Mouse (Mus musculus): ENCODE results near the gene Gamt.
A peak's percentile ranks its signal among the peaks of the same experiment; 100 is the strongest.

Gamt gene

DNA sequence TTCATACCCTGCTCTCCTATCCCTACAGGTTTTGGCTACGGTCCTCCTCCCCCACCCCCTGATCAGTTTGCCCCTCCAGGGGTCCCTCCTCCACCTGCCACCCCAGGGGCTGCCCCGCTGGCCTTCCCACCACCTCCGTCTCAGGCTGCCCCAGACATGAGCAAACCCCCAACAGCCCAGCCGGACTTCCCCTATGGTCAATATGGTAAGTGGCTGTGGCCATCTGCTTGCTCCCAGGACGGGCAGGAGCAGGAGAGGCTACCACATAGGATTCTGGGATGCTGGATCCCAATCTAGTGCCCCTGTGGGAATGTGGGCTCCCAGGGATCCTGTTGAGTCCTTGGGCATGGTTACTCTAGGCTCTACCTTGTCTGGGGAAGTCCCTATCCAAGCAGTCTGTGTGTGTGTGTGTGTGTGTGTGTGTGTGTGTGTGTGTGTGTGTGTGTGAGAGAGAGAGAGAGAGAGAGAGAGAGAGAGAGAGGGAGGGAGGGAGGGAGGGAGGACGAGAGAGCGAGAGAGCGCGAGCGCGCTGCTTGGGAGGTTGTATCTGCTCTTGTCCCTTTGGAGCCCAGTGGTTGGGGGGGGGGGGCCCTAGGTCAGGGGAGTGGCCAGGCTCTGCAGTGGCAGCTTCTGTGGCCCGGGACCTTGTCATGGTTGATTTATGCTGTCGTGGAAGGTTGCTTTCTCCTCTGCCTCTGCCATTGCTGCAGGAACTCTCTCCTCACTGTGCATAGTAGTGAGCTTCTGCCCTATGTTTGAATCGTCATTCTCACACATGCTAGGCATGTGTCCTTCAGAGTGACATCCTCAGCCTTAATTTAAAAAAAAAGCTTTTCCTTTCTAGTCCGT is 24.6 kb upstream of the Gamt start:
- no peak for DNase-seq

DNA sequence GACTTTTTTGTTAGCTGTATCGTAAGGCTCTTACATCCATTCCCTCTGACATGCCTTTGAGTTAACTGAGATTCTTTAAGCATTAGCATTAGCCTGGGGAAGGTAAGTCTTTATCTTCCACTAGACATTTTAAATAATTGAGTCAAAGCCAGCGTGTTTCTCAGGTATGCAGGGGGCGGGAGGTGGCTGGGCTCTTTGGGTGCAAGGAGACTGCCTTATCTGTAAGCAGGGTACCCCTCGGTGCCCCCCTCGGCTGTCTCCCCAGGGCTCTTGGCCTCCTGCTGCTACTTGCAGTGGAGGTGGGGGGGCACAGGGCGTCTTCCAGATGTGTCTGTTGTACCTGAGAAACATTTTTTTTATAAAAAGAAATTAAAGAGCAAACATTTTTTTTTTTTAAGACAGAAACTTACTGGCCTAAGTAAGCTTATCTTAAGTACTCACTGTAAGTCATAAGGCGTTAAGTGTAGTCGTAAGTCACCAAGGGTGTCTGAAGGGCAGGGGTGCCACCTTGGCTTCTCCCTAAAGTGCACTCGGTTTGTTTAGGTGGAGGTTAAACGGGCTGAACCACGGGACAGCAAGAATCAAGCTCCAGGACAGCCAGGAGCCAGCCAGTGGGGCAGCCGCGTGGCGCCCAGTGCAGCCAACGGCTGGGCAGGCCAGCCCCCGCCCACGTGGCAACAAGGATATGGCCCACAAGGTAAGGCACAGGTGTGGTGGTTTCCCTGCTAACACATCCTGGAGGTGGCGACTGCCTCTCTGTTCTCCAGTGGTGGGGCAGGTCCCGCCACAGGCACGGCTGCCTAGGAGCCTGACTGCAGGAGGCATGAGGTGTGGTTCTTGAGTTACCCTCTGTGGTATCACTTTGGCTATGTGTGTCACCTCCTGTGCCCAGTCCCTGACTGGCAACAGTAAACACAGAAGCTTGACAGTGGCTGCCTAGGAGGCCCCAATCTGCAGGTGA is 21.9 kb upstream of the Gamt start:
- no peak for DNase-seq

DNA sequence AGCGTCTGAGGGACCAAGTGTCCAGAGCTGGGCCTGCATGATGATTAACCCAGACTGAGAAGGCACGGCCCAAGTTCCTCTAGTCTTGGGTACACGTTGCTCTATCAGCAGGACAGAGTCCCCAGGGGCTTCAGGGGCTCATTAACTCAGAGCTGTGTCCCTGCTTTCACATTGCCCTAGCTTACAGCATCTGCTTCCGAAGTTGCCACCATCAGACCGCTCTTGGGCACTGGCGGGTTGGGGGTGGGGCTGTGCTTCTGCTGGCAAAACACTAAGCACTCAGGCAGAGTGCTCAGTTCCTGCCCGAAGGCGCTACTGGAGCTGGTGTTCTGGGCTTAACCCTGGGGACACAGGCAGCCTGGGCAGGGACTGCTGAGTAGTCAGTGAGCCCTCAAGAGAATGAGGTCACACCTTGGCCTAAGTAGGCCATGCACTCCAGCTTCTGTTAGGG is 21.1 kb upstream of the Gamt start:
- DNase-seq: no peak

DNA sequence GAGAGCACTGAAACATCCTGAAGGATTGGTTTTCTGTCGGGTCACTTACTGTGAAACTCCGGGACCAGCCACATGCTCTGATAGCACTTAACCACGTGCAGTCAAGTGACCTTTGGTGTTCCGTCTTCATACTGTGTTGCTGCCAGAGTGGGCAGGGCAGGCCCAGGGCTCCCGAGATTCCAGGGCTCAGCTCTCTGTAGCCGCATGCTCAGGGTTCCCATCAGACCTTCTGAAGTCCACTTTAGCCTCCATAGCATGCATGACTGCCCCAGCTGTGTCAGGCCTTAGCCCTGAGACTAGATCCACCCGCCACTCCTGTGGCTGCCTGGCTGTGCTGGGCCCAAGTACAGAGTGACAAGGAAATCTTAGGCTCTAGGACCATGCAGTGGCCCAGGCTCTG is 20.5 kb upstream of the Gamt start:
- DNase-seq: no peak

DNA sequence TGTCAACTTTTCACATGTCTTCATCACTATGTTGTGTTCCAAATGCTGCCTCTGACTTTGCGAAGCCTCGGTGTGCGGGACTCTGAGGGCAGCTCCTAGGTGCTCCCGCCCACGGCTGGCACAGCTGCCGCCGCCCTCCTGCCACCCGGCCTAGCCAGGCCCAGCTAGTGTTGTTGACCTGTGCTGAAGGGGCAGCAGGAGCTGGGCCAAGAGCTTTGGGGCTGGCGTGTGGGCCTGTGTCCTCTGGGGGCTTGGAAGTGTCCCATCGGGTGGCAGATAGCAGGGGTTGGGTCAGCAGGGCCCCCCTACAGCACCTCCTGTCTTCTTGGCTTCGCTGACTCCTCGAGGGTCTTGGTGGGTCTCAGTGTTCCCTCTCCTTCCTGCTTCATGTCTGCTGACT is 18.5 kb upstream of the Gamt start:
- DNase-seq: no peak

DNA sequence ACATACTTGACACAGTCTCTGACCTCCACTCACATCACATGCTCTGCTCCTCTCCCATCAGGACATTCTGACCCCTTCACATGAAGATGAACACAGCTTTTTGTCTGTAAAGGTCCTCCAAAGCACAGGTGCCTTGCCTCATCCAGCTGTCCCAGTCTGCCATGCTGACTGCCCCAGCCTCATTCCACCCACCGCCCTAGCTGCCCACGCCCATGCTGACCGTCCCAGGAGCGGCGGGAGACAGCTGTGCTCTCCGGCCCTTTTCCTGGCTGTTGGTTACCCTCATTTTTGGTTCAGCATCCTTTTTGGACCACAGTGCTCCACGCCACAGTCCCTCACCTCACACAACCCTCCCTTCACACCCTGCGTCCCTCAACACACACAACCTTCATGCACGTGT is 17.6 kb upstream of the Gamt start:
- no peak for DNase-seq

DNA sequence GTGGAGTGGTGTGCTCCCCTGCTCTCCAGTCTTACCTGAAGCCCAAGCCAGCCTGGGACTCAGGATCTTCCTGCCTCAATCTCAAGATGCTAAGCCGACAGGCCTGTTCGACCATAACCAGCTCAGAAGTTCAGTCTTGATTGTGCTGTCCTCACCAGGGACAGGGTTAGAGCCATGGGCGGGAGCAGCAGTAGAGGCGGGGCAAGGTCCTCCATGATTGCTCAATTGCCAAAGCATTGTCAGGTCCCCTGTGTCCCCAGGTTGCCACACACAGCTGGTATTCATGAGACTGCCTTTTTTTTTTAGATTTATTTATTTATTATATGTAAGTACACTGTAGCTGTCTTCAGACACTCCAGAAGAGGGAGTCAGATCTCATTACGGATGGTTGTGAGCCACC is 15.4 kb upstream of the Gamt start:
- no peak for DNase-seq

DNA sequence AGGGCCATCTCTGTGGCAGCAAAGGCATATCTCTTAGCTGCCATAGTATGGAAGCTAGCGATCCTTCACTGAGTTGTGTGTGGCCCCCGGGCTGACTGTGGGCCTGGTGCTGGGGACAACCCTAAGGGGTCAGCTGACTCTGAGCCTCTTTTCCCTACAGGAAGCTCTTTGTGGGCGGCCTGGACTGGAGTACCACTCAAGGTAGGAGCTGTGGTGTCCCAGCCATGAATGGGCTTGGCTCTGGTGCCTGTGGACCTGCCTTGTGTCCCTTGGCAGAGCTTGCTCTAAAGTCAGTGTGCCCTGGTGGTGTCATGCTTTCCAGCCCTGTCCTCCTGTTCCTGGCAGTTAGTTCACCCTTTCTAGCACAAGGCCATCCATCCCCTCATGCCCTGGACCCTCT is 13.0 kb upstream of the Gamt start:
- no peak for DNase-seq

DNA sequence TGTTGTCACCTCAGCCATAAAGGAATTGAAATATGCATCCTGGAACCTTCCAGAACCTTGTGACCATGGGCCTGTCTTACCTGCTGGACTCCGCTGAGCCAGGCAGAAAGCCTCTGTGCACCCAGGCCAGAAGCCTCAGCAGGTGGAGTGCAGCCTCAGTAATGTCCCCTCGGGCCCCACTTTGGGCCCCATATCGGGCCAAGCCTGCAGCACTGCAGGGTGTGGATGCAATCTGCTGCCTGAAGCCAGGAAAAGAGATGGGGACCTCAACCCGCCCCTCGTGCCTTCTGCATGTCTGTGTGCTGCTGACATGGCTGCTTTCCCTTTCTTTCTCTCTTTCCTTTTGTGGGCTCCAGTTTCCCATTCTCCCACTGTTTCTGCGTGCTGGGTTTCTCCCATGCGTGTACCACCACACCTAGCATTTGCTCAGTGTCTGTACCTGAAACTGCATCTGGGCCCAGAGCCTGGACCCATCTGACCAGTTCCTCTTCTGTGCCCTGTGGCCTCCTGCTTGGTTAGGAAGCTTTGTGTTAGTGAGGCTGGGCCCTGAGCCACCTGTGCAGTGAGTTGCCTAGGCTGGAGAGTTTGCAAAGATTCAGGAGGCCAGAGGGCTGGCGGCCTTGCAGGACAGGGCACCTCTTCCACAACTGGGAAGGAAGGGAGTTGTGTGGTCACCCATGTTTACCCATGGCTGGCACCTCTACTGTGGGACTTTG is 11.2 kb upstream of the Gamt start:
- DNase-seq: no peak

DNA sequence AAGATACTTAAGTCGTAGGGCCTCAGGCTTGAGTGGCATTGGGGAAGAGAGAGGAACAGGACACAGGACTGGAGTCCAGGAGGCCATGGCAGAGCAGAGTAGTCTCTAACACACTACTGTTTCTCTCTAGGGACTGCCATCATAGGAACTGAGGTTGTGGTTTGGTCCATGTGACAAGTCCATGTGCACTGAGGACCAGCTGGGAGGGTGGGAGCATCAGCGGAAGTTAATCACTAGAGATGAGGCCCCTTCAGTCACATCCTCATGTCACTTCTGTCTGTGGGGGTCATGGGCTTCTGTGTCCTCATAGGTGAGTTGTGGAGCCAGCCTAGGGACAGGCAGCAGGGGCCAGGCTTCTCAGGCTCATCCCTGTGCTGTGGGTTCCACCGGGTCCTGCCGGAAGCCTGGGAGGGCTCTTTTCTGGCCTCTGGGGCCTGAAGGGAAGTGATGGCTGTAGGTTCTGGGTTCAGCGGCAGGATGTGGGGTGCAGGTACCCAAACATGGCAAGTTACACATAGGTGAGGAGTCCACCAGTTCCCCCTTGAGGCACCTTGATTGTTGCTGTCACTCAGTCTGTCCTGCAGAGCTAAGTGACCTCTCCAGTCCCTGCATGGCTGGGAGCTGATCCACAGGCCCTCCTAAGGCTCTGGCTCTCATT is 10.5 kb upstream of the Gamt start:
- no peak for DNase-seq

DNA sequence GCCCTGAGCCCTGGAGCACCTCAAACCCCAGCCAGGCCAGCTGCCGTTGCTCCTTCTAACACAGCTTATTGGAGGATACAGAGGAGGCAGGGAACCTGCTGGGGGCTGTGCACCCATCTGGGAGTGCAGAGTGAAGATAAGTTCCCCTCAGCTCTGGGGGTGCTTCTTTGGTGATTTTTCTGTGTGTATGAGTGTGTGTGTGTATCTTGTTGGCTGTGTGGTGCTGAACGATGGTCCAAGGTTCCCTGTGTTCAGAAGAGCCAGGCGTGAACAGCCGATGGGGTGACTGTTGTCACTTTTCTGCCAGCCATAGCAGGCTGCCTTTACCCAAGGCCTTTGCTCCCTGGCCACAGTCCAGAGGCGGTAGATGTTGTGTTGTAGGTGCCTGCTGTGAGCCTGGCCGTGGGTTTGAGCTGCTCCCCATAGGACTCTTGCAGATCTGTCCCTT is 9.9 kb upstream of the Gamt start:
- DNase-seq: no peak

DNA sequence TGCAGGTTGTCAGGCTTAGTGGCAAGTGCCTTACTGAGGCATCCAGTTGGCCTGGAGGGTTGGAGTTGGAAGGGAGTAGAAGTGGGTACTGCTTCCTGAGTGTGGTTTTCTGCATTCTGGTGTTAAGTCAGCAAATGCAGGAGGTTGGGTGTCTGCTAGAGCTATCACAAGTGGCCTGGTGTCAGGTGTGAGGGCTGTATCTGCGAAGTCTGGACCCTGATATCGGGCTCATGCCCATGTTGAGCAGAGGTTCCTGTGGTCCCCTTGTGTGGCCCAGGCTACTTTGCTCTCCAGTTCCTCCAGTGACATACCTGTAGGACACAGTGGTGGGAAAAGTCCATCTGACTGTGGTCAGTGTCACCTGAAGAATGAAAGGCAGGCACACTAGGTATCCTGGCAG is 9.3 kb upstream of the Gamt start:
- no peak for DNase-seq

DNA sequence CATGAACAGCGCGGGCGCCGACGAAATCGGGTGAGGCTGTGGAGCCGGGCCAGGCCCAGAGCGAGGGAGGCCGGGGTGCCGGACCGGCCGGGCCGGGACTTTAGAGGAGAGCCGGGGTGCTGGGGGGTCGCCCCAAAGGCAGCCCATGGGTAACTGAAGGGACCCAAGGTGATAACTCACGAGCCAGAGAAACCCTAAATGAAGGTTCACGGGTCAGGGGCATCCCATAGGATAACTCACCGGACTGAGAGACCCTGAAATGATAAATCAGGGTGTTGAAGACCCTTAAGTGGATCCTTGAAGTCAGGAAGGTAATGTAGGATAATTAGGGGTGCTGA is 4.3 kb upstream of the Gamt start:
- DNase-seq: no peak

DNA sequence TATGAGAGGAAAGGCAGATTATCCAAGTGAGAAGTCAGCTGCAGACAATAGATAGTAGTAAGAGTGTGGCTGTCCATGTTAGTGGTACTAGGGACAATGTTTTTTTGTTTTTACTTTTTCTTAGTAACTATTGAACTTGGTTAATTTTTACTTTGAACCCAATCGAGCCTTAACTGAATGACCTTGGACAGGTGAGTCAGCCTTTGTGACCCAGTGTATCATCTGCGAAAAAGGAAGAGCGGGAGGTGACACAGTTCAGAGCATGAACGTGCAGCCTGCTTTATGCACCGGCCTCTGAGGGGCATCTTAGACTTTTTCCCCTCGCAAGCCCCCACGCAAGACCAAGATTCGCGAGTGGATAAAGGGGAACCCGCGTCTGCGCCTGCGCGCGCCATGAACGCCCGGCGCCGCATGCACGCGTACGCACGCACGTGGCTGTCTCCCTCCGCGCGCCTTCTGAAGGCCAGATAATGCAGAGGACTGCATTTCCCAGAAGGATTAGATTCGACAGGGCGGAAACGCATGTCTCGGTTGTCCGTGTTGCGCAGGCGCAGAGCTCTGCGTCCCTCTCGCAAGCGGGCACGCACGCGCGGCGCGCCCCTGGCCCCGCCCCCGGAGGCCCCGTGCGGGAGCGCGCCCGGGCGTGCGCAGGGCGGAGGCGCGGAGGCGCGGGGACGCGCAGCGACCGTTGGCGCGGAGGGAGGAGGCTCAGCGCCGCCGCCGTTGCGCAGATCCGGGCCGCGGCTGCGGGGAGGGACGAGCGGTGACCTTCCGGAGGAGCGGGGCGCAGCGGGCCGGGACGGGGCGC is 3.7 kb upstream of the Gamt start:
- peak; percentile 98 for DNase-seq

DNA sequence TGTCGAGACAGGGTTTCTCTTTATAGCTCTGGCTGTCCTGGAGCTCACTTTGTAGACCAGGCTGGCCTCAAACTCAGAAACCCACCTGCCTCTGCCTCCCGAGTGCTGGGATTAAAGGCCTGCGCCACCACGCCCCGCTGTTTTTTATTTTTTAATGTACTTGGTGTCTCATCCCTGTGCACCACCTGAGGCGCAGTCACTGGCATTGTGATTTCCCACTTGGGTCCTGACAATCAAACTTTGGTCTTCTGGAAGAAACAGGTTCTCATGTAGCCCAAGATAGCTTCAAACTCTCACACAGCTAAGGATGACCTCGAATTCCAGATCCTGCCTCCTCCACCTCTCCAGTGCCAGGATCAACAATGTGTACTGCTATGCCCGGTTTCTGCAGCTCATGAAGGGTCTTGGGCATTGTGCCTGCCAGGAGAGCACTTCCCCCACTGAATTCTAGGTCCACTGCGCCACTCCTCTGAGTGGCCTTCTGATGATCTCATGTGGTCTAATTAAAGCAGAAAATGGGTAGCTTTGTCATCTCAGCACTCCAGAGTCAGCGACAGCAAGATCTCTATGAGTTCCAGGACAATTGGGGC is 2.1 kb upstream of the Gamt start:
- DNase-seq: no peak

DNA sequence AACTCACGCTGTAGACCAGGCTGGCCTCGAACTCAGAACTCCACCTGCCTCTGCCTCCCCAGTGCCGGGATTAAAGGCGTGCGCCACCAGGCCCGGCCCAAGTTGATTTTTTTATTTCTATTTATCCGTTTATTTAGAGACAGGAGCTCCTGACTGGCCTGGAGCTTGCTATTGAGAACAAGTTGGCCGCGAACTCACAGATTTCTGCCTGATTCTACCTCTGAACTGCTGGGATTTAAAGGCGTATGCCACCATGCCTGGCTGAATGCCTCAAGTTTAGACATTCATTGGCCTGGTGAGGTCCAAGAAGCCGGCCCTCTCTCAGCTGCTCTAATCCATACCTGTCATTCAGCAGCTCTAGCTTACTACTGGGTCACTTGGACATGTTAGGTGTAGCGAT is 1.4 kb upstream of the Gamt start:
- no peak for DNase-seq

DNA sequence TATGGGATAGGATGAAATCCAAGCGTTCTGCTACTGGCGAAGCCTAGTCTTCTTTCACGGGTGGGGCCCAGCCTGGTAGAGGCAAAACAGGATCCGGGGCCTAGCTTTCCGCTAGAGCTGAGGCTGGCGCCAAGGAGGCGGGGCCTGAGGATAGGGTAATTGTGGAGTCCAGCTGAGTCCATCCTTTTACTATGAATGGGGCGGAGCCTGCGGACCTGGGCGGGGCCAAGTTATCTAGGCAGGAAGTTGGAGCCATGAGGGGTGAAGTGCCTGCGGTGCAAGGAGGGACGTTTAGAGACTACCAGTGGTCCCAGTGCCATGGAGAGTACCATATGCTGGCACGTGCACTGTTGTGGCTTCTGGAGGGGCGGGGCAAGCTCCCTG is 765 bp upstream of the Gamt start:
- peak; percentile 90 to 96 for DNase-seq

DNA sequence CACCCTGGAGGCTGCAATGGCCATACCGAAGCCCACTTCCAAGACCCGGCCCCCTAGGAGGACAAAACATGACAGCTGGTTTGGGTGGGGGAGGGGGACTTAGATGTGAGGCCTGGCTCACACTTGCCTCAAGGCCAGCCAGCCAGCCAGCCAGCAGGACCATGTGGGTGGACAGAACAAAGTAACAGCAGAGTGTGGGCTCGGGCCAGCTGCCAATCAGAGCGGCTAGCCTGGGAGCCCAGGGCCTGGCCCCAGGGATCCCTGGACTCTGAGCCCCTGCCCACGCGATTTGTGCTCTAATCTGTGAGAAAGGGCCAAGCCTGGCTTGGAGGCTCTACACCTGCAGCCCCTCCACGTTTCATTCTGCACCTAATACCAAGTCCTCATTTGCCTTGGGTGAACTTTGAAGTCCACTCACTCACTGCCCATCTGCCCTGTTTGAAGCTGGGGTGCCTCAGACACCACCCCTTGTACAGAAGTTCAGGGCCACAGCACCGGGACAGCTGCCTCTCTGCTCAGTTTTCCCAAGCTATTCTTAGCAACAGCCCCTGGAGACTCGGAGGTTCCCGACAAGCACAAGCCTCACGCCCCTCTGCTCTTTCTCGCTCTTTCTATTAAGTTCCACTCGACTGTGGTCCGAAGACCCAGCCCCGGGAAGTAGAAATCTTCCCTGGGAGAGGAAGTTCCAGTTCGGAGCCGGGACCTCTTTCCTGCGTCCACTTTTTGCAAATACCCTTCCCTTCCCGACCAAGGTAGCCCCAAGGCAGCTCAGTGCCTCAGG is 761 bp downstream of the Gamt start:
- no peak for DNase-seq

DNA sequence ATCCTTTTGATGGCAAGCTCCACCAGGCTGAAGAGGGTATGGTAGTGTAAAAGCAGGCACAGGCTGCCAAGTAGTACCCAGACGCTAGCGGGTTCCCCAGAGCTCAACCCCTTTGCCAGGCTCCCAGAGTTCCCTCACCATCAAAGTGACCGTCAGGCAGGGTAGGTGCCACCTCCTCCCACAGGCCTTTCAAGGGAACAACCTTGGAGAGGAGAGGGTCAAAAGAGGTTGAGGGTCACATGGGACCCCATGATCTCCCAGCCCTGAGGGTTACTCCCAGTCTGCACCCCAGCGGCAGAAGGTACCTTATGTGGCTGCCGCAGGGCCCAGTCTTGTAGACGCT is 1.4 kb downstream of the Gamt start:
- DNase-seq: no peak

DNA sequence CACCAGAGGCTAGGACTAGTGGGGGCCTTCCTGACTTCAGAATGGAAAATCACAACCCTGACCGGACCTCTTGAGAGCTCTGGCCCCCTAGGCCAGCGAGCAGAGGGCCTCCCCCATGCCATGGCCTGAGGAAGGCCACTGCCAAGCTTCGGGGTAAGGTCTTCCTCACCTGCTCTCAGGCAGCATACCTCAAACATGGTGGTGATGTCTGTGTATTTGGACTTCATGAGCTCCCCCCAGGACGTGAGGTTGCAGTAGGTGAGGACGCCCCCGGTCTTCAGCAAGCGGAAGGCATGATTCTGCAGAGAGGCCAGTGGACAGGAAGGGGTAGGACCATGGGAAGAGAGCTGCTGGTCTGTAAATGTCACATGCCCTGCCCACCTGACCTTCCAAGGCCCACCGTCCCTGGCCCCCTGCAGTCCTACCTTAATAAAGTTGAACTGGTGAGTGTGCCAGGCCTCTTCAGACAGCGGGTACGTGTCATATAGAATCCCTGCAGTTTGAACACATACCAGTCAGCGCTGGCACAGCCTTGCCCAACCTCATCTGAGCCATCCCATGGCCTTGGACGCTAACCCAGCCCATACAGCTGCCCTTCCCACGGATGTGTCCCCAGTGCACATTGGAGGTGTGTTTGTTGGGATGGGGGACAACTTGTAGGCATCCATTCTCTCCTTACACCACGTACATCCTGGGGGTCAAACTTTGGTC is 1.9 kb downstream of the Gamt start:
- no peak for DNase-seq
